ENCODE assay signal across 8 mouse cellular contexts in the genomic region with DNA sequence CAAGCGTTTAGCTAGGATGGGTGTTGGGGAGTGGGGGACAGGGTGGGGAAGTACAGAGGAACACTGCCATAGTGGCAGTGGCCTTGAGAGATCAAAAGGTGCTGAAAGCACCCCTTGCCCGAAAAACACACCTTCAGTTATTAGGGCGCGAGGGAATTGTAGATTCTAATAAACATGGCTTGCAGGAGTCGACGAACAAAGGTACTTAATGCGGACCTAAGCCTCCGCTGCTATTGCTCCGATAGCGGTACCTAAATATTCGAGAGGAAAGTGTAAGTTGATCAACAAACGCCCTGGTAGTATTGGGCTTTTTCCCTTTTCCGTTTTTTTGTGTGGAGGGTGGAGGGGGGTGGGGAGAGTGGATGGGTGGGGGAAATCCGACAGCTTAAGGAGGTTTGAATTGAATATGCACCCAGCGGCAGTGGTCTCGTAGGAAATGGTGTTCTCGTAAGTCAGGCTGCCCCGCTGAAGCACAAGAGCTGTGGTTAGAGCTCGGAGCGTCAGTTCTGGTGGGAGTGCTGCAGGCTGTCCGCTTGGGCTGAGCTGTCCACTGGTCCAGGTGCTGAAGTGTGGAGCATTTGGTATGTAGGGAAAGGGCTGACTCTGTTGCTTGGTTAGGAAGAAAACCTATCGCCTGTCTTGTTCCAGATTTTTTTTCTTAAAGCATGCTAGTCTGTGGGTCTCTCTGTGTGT.
DNase-seq lines count a peak whose midpoint lies in the region; ATAC-seq and TF ChIP-seq lines count a peak whose summit lies in the region.

No protein-coding gene starts in this region.

- no peaks in the 10 kb centered on the region for H3K27me3 ChIP-seq in CH12.LX (replicated peaks)
- peaks cover 92% of the 10 kb centered on the region for H3K27me3 ChIP-seq in forebrain, embryonic 10.5 days (ENCODE audit: poor library complexity, severe bottlenecking)
- peaks cover 50% of the 10 kb centered on the region for H3K27me3 ChIP-seq in lung, embryonic 14.5 days (ENCODE audit: insufficient read depth, low read length)

- peak; percentile 12 for DNase-seq in CH12.LX (ENCODE audit: extremely low read depth)
- DNase-seq in adrenal gland, adult 18-20 months (ENCODE audit: low spot score in 2 of 2), result peak; percentile 62 to 68
- peak; percentile 81 for DNase-seq in forebrain, embryonic 10.5 days (ENCODE audit: extremely low spot score, low spot score)
- DNase-seq in heart, postnatal 36 days, result peak; percentile 39 to 63
- peak; percentile 13 for DNase-seq in large intestine, adult 2 months (ENCODE audit: low read depth, low spot score)
- DNase-seq in lung, embryonic 14.5 days, result peak; percentile 96
- peak; percentile 78 for DNase-seq in ovary, postnatal 14 days (ENCODE audit: low spot score)
- DNase-seq in spleen, postnatal 14 days (ENCODE audit: low spot score in 2 of 2), result no peak

- no peak for TF ChIP-seq EP300 in CH12.LX (IDR thresholded peaks at IDR 0.05; ENCODE audit: low read length)

- WGBS in forebrain, embryonic 10.5 days, result 2% methylated on average over 22 of the region's 22 CpGs
- 4% methylated on average over 22 of the region's 22 CpGs for WGBS in large intestine, adult 2 months
- 2% methylated on average over 22 of the region's 22 CpGs for WGBS in lung, embryonic 14.5 days

- no peaks in the 10 kb centered on the region for H3K79me2 ChIP-seq in CH12.LX (replicated peaks; ENCODE audit: control insufficient read depth, extremely low read depth, insufficient read depth, poor library complexity, severe bottlenecking)

- ATAC-seq in lung, embryonic 14.5 days (ENCODE audit: insufficient read depth), result peak; percentile 88; the same call in 1 of the 2 replicates

- dilution Hi-C loops in CH12.LX (cut with MboI; ENCODE audit: extremely low pct_ligation_motif_present, extremely low pct_unique_long_range_greater_than_20kb, low sequenced_read_pairs), result no loop called here

- H3K36me3 ChIP-seq in CH12.LX (replicated peaks in 1 of 2; ENCODE audit: control insufficient read depth in 1 of 2, insufficient read depth in 1 of 2, low read length in 1 of 2), result no peaks in the 10 kb centered on the region
- H3K36me3 ChIP-seq in forebrain, embryonic 10.5 days (replicated peaks), result no peaks in the 10 kb centered on the region
- no peaks in the 10 kb centered on the region for H3K36me3 ChIP-seq in lung, embryonic 14.5 days (ENCODE audit: insufficient read depth)

- no peak for TF ChIP-seq CTCF in CH12.LX (conservative IDR thresholded peaks at IDR 0.05 in 1 of 2, IDR thresholded peaks at IDR 0.05 in 1 of 2; ENCODE audit: low read depth in 2 of 2, low read length in 2 of 2)
- TF ChIP-seq CTCF in lung, embryonic 14.5 days (IDR thresholded peaks at IDR 0.05; ENCODE audit: low read depth), result peak; percentile 17

- no peak overlapping the region for H3K9ac ChIP-seq in CH12.LX (ENCODE audit: insufficient read depth, low read depth)
- no peak overlapping the region for H3K9ac ChIP-seq in lung, embryonic 14.5 days

- H3K9me3 ChIP-seq in CH12.LX (replicated peaks; ENCODE audit: low read length), result peaks cover 15% of the 10 kb centered on the region
- H3K9me3 ChIP-seq in forebrain, embryonic 10.5 days, result no peaks in the 10 kb centered on the region
- no peaks in the 10 kb centered on the region for H3K9me3 ChIP-seq in lung, embryonic 14.5 days (ENCODE audit: low read depth, low read length)

- no peak for TF ChIP-seq POLR2A in CH12.LX (IDR thresholded peaks at IDR 0.05; ENCODE audit: low read depth, low read length)

- no peak for TF ChIP-seq RAD21 in CH12.LX (IDR thresholded peaks at IDR 0.05; ENCODE audit: low read depth, low read length)

- no peak overlapping the region for H3K4me2 ChIP-seq in CH12.LX (ENCODE audit: insufficient read depth, low read depth, poor library complexity, severe bottlenecking)
- peak overlapping the region; percentile 49 for H3K4me2 ChIP-seq in lung, embryonic 14.5 days

- in situ Hi-C loops in CH12.LX (cut with MboI; ENCODE audit: low pct_ligation_motif_present, low pct_unique_long_range_greater_than_20kb, low sequenced_read_pairs), result no loop called here

- intact Hi-C loops in heart, postnatal 36 days (cut with DNase I), result no loop called here

- H3K4me3 ChIP-seq in CH12.LX (replicated peaks in 1 of 3; ENCODE audit: low read depth in 2 of 3, low read length in 2 of 3, poor library complexity in 1 of 3), result no peak overlapping the region
- H3K4me3 ChIP-seq in forebrain, embryonic 10.5 days, result peak overlapping the region; percentile 50
- peak overlapping the region; percentile 14; the same call in 1 of the 2 replicates for H3K4me3 ChIP-seq in lung, embryonic 14.5 days (ENCODE audit: low read depth, low read length)

- H3K4me1 ChIP-seq in CH12.LX (ENCODE audit: control insufficient read depth in 1 of 2, insufficient read depth in 2 of 2), result no peaks in the 10 kb centered on the region
- H3K4me1 ChIP-seq in forebrain, embryonic 10.5 days, result peaks cover 42% of the 10 kb centered on the region
- H3K4me1 ChIP-seq in lung, embryonic 14.5 days (ENCODE audit: insufficient read depth), result 0 out of 2 replicates have a peak, but pooled peaks cover 4% of the 10 kb centered on the region

- H3K27ac ChIP-seq in CH12.LX (ENCODE audit: insufficient read depth, low read depth), result no peak overlapping the region
- H3K27ac ChIP-seq in forebrain, embryonic 10.5 days, result peak overlapping the region; percentile 51; the same call in 1 of the 2 replicates
- no peak overlapping the region for H3K27ac ChIP-seq in lung, embryonic 14.5 days (ENCODE audit: low read depth)

TF ChIP-seq in CH12.LX, 34 proteins besides CTCF, POLR2A, EP300 and RAD21:
- TF ChIP-seq MEF2A (IDR thresholded peaks at IDR 0.05; ENCODE audit: borderline replicate concordance, low read depth, low read length) (no peak), USF1 (IDR thresholded peaks at IDR 0.05; ENCODE audit: low read depth, low read length) (no peak), TBP (conservative IDR thresholded peaks at IDR 0.05; ENCODE audit: low read depth, low read length) (no peak), ETS1 (conservative IDR thresholded peaks at IDR 0.05; ENCODE audit: low read depth, low read length) (no peak), KAT2A (IDR thresholded peaks at IDR 0.05; ENCODE audit: insufficient replicate concordance, low read length) (no peak), MAFK (IDR thresholded peaks at IDR 0.05; ENCODE audit: insufficient replicate concordance, low read length) (no peak), CHD1 (IDR thresholded peaks at IDR 0.05; ENCODE audit: low read depth, low read length) (no peak), JUN (IDR thresholded peaks at IDR 0.05; ENCODE audit: insufficient read depth, low read depth, low read length) (no peak), JUND (conservative IDR thresholded peaks at IDR 0.05; ENCODE audit: low read depth, low read length) (no peak), GABPA (IDR thresholded peaks at IDR 0.05; ENCODE audit: insufficient replicate concordance, low read depth, low read length) (no peak), MYC (IDR thresholded peaks at IDR 0.05; ENCODE audit: low read depth, low read length) (no peak)

Comparison
In these comparisons a context has a peak if more than half of its experiments do, and no peak if none do; other contexts are left out.
1. DNase-seq: peak in CH12.LX (single experiment), adrenal gland, adult 18-20 months (2 of 2), forebrain, embryonic 10.5 days (single experiment), heart, postnatal 36 days (2 of 2), large intestine, adult 2 months (single experiment), lung, embryonic 14.5 days (single experiment) and ovary, postnatal 14 days (single experiment); none in spleen, postnatal 14 days (0 of 2).
2. H3K4me3 ChIP-seq: peak in forebrain, embryonic 10.5 days (single experiment) and lung, embryonic 14.5 days (single experiment); none in CH12.LX (0 of 3).